Mouse (Mus musculus) urinary bladder, adult 2 months (tissue): ENCODE measurements around the gene Gm20503. TPM values are rescaled to one million over a fixed set of nuclear protein-coding genes. Genes with fewer than 3 reads are reported as not detected.

Experiments used
- polyA plus RNA-seq: library from polyadenylated mRNA; depleted of rRNA; stranded (reverse); fragments of >200 nt; gene quantifications from 2 replicates; pipeline ENCODE4 v1.2.3, GENCODE M21; 2012; rRNA removed

Gm20503 gene
- polyA plus RNA-seq, 1 experiment = not detected

Other genes starting within 250 kb of the Gm20503 start
- gene Olfr267, start 215.5 kb upstream of the Gm20503 start, polyA plus RNA-seq = 0.01 TPM in 2 replicates
- gene Ecpas, start 90.5 kb upstream of the Gm20503 start, polyA plus RNA-seq = 25.0 and 31.5 TPM in 2 replicates
- 0.06 and 0.15 TPM in 2 replicates for gene Zkscan16, start 59.6 kb upstream of the Gm20503 start, polyA plus RNA-seq
- 101 and 130 TPM in 2 replicates for gene Ptgr1, start 16.1 kb upstream of the Gm20503 start, polyA plus RNA-seq
- 10.2 and 10.8 TPM in 2 replicates for gene Dnajc25, start 8.1 kb upstream of the Gm20503 start, polyA plus RNA-seq
- gene Gng10, start 31.9 kb downstream of the Gm20503 start, polyA plus RNA-seq = 46.3 and 49.5 TPM in 2 replicates
- not detected in 2 replicates for gene AI481877, start 135.8 kb downstream of the Gm20503 start, polyA plus RNA-seq
- gene Ugcg, start 186.0 kb downstream of the Gm20503 start, polyA plus RNA-seq = 36.3 and 44.3 TPM in 2 replicates